Mouse (Mus musculus): ENCODE data around the gene P4hb. TPM values are rescaled to one million over a fixed set of nuclear protein-coding genes. Genes with fewer than 3 reads are reported as not detected.
"Not testable (repeated sequence)": the region's sequence is repeated elsewhere in the genome, so short reads cannot be mapped to it uniquely, and the experiment has no call there.

The P4hb gene
- polyA plus RNA-seq, 1 experiment from 2014 or later: 263 TPM

DNA sequence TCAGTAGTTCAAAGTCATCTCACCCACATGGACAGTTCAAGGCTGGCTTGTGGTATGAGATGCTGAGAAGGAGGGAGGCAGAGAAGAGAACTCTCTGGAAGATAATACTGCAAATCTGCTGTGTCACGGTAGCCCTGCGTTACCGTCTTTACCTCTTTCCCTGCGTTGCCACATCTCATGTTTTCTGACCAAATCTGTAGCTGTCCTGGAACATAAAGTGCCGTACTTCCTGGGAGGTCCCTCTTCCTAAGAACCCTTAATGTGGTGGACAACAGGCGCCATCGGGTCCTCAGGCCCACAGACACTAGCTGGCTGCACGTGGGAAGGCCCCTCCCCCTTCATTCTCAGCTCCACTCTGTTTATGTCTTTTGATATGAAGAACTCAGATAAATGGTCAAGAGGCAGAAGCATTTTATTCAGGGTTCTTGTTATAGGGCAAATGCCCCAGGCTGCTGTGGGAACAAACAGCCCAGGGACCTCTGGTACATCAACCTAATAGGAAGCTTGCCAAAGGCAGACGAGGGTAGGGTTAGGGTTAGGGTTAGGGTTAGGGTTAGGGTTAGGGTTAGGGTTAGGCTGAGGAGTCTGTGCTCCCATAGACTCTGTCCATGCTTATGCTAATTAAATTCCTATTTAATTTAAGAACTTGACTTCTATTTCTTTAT is 45.2 kb downstream of the P4hb start:
- WGBS: 85% methylated on average over 9 of the region's 9 CpGs
- Histone ChIP-seq H3K4me3 (no peak overlapping the region), H3K9ac (no peak overlapping the region), H3K9me3 (no peaks in the 10 kb centered on the region), H3K27me3 (peaks cover 48% of the 10 kb centered on the region), H3K27ac (replicated peaks) (no peak overlapping the region), H3K4me2 (no peak overlapping the region), H3K4me1 (replicated peaks) (peaks cover 12% of the 10 kb centered on the region), H3K36me3 (no peaks in the 10 kb centered on the region)
- ATAC-seq (ENCODE audit: low FRiP score, low read depth): no peak

- Histone ChIP-seq H3K9me3 (no peaks in the 10 kb centered on the region), H3K27me3 (peaks cover 30% of the 10 kb centered on the region), H3K4me1 (replicated peaks) (peaks cover 7% of the 10 kb centered on the region), H3K4me3 (no peak overlapping the region), H3K36me3 (no peaks in the 10 kb centered on the region), H3K9ac (no peak overlapping the region), H3K4me2 (no peak overlapping the region), H3K27ac (replicated peaks) (no peak overlapping the region)
- WGBS: 72% methylated on average over 2 of the region's 2 CpGs
- ATAC-seq (ENCODE audit: low FRiP score, low read depth): no peak
Observed at GRCm38 (mm10) chr11:120525959-120526358, 47.1 kb downstream of the P4hb start.

- H3K27me3 ChIP-seq: no peaks in the 10 kb centered on the region
- H3K9ac ChIP-seq: no peak overlapping the region
- H3K4me2 ChIP-seq: no peak overlapping the region
- H3K4me1 ChIP-seq (replicated peaks): no peaks in the 10 kb centered on the region
- no peak for ATAC-seq (ENCODE audit: low FRiP score, low read depth)
- H3K9me3 ChIP-seq: no peaks in the 10 kb centered on the region
- no peak overlapping the region for H3K4me3 ChIP-seq
- no peak overlapping the region for H3K27ac ChIP-seq (replicated peaks)
- no peaks in the 10 kb centered on the region for H3K36me3 ChIP-seq
- WGBS: 82% methylated on average over 8 of the region's 8 CpGs
Observed at GRCm38 (mm10) chr11:120522581-120522980, 50.5 kb downstream of the P4hb start.

GRCm38 (mm10) chr11:120520967-120521540 is 52.0 kb downstream of the P4hb start:
- Histone ChIP-seq H3K4me2 (no peak overlapping the region), H3K4me1 (replicated peaks) (no peaks in the 10 kb centered on the region), H3K4me3 (no peak overlapping the region), H3K27me3 (no peaks in the 10 kb centered on the region), H3K36me3 (no peaks in the 10 kb centered on the region), H3K9me3 (no peaks in the 10 kb centered on the region), H3K27ac (replicated peaks) (no peak overlapping the region), H3K9ac (no peak overlapping the region)
- no peak for ATAC-seq (ENCODE audit: low FRiP score, low read depth)
- 73% methylated on average over 5 of the region's 5 CpGs for WGBS

GRCm38 (mm10) chr11:120520498-120520897 is 52.6 kb downstream of the P4hb start:
- H3K27me3 ChIP-seq: no peaks in the 10 kb centered on the region
- no peaks in the 10 kb centered on the region for H3K9me3 ChIP-seq
- no peaks in the 10 kb centered on the region for H3K4me1 ChIP-seq (replicated peaks)
- no peak overlapping the region for H3K4me3 ChIP-seq
- no peak for ATAC-seq (ENCODE audit: low FRiP score, low read depth)
- H3K27ac ChIP-seq (replicated peaks): no peak overlapping the region
- H3K4me2 ChIP-seq: no peak overlapping the region
- no peak overlapping the region for H3K9ac ChIP-seq
- H3K36me3 ChIP-seq: no peaks in the 10 kb centered on the region
- 76% methylated on average over 9 of the region's 9 CpGs for WGBS

DNA sequence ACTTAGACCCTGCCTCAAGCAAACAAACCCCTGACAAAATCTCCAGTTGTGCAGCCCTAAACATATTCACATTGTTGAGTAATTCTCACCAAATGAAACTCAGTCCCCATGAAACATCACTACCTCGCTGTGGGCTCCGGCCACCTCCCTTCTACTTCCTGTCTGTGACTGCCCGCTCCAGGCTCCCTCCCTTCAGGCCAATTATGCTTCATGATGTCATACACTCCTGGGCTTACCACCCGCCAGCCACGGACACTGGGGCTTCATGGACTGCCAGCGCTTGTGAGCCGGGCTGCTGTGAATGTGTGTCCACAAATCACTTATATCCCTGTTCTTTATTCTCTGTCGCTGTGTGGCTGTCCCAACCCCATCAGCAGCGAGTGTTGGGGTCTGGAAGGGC is 53.3 kb downstream of the P4hb start:
- no peaks in the 10 kb centered on the region for H3K36me3 ChIP-seq
- no peaks in the 10 kb centered on the region for H3K4me1 ChIP-seq (replicated peaks)
- H3K9ac ChIP-seq: no peak overlapping the region
- no peak overlapping the region for H3K27ac ChIP-seq (replicated peaks)
- H3K9me3 ChIP-seq: no peaks in the 10 kb centered on the region
- 54% methylated on average over 9 of the region's 9 CpGs for WGBS
- no peak overlapping the region for H3K4me2 ChIP-seq
- no peak overlapping the region for H3K4me3 ChIP-seq
- ATAC-seq (ENCODE audit: low FRiP score, low read depth): no peak
- no peaks in the 10 kb centered on the region for H3K27me3 ChIP-seq

- Histone ChIP-seq H3K4me2 (no peak overlapping the region), H3K4me1 (replicated peaks) (no peaks in the 10 kb centered on the region), H3K4me3 (no peak overlapping the region), H3K27ac (replicated peaks) (no peak overlapping the region), H3K36me3 (no peaks in the 10 kb centered on the region), H3K9me3 (no peaks in the 10 kb centered on the region), H3K27me3 (no peaks in the 10 kb centered on the region), H3K9ac (no peak overlapping the region)
- 70% methylated on average over 6 of the region's 6 CpGs for WGBS
- ATAC-seq (ENCODE audit: low FRiP score, low read depth): no peak
Observed at GRCm38 (mm10) chr11:120518558-120518957, 54.5 kb downstream of the P4hb start.

DNA sequence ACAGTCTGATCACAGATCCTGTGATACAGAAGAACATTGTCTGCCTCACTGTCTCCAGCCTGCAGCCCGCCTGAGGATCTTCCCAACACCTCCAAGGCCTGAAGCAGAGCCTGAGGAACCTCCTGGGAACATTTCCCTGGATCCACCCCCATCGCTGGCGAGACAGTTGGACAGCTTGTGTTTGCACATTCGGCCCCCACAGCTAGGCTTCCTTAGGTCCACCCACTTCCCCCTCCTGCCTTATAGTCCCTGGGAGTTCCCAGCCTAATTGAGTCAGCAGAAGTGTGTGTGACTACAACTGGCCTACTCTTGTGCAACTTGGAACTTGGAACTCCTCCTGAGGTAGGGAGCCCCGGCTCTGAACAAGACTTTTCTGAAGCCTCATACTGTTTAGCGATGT is 55.0 kb downstream of the P4hb start:
- Histone ChIP-seq H3K9me3 (no peaks in the 10 kb centered on the region), H3K9ac (no peak overlapping the region), H3K4me2 (no peak overlapping the region), H3K36me3 (no peaks in the 10 kb centered on the region), H3K4me1 (replicated peaks) (no peaks in the 10 kb centered on the region), H3K27me3 (no peaks in the 10 kb centered on the region), H3K27ac (replicated peaks) (no peak overlapping the region), H3K4me3 (no peak overlapping the region)
- 66% methylated on average over 6 of the region's 6 CpGs for whole genome bisulfite sequencing
- no peak for ATAC-seq (ENCODE audit: low FRiP score, low read depth)

DNA sequence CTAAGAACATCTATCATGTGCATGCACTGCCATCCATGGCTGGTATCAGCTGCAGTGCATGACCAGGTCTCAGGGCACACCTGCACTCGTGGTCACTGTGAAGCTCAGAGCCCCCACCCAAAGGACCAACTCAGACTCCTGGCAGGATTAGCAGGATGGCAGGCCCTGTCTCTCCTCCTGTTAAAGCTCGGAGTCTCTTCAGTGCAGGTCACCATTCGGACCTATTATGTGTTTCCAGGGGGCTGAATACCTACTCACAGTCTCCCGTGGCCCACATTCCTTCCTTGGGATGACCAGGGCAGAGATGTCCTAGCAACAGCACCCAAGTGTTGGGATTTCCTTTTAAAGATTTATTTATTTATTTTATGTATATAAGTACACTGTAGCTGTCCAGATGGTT is 55.9 kb downstream of the P4hb start:
- no peak for ATAC-seq (ENCODE audit: low FRiP score, low read depth)
- Histone ChIP-seq H3K4me2 (no peak overlapping the region), H3K4me1 (replicated peaks) (no peaks in the 10 kb centered on the region), H3K27me3 (no peaks in the 10 kb centered on the region), H3K9ac (no peak overlapping the region), H3K9me3 (no peaks in the 10 kb centered on the region), H3K4me3 (no peak overlapping the region), H3K27ac (replicated peaks) (no peak overlapping the region), H3K36me3 (no peaks in the 10 kb centered on the region)
- 71% methylated on average over 4 of the region's 4 CpGs for WGBS

GRCm38 (mm10) chr11:120515611-120516010 is 57.4 kb downstream of the P4hb start:
- WGBS: 17% methylated on average over 17 of the region's 17 CpGs
- H3K9ac ChIP-seq: no peak overlapping the region

GRCm38 (mm10) chr11:120514262-120514661 is 58.8 kb downstream of the P4hb start:
- not testable (repeated sequence) for ATAC-seq (ENCODE audit: low FRiP score, low read depth); H3K27me3 ChIP-seq; H3K4me3 ChIP-seq; H3K4me1 ChIP-seq (replicated peaks); H3K27ac ChIP-seq (replicated peaks); H3K4me2 ChIP-seq; H3K9ac ChIP-seq; H3K36me3 ChIP-seq; H3K9me3 ChIP-seq
- WGBS: 93% methylated on average over 2 of the region's 2 CpGs

More at GRCm38 (mm10) chr11:120515611-120516010, 57.4 kb downstream of the P4hb start:
- peak; percentile 63; the same call in 1 of the 2 replicates for ATAC-seq (ENCODE audit: low FRiP score, low read depth)
- Histone ChIP-seq H3K4me3 (no peak overlapping the region), H3K27ac (replicated peaks) (no peak overlapping the region), H3K9me3 (no peaks in the 10 kb centered on the region), H3K27me3 (no peaks in the 10 kb centered on the region), H3K36me3 (no peaks in the 10 kb centered on the region), H3K4me1 (replicated peaks) (no peaks in the 10 kb centered on the region; the same call in 1 of the 2 replicates), H3K4me2 (no peak overlapping the region)

DNA sequence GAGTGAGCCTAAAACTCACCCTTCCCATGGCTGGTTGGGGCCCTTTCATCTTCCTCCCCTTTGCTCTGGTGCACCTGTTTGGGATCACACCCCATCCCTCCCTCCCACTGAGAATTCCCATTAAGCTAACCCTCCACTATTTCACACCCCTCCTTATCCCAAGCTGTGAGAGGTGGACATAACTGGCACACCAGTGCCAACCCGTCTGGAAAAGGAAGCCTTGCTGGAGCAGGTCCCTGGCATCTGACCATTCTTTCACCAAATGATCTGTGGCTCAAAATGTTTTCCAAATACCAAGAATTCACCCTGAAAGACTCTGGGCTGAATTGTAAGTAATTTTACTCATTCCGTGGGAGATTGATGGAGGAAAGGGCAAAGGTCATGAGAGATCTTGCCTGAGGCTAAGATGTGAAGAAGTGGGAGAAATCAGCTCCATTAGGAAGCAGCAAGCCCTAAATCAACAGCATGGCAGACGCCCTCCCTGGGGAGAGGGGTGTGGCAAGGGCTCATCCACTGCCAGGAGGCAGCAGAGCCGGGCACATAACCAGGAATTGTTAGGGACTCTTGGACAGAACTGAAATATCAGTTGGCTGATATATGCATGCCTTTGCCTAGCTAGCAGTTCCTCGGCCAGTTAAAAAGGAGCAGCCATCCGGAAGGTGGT is 60.1 kb downstream of the P4hb start:
- H3K4me3 ChIP-seq: no peak overlapping the region
- H3K27me3 ChIP-seq: no peaks in the 10 kb centered on the region
- H3K4me1 ChIP-seq (replicated peaks): no peaks in the 10 kb centered on the region; the same call in 1 of the 2 replicates
- no peak for ATAC-seq (ENCODE audit: low FRiP score, low read depth)
- H3K27ac ChIP-seq (replicated peaks): no peak overlapping the region
- no peaks in the 10 kb centered on the region for H3K9me3 ChIP-seq
- no peak overlapping the region for H3K4me2 ChIP-seq
- WGBS: 30% methylated on average over 6 of the region's 6 CpGs
- no peak overlapping the region for H3K9ac ChIP-seq
- no peaks in the 10 kb centered on the region for H3K36me3 ChIP-seq

Data from hindbrain, embryonic 15.5 days (tissue).